Mouse (Mus musculus): ENCODE measurements at regions not wholly inside any gene's neighbourhood (a gene's known extent, or its start where the extent isn't known, plus 50 kb on each side); places are given as distances from the start of the nearest gene placed in this dataset.

DNA sequence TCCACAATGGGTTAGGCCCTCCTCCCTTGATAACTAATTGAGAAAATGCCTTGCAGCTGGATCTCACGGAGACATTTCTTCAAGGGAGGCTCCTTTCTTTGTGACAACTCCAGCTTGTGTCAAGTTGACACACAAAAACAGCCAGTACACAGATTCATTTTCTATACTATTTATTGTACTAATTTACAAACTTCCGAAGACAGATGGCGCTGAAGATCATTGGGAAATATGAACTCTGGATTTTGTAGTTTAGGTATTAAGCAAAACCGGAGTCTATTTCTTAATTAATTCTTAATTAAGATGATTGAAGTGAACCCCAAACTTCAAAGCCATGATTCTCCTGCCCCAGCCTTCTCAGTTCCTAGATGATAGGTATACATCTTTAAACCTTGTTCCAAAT, 977.2 kb downstream of the Stpg2 start:
- DNase-seq (ENCODE audit: low spot score in 2 of 2): no peak

DNA sequence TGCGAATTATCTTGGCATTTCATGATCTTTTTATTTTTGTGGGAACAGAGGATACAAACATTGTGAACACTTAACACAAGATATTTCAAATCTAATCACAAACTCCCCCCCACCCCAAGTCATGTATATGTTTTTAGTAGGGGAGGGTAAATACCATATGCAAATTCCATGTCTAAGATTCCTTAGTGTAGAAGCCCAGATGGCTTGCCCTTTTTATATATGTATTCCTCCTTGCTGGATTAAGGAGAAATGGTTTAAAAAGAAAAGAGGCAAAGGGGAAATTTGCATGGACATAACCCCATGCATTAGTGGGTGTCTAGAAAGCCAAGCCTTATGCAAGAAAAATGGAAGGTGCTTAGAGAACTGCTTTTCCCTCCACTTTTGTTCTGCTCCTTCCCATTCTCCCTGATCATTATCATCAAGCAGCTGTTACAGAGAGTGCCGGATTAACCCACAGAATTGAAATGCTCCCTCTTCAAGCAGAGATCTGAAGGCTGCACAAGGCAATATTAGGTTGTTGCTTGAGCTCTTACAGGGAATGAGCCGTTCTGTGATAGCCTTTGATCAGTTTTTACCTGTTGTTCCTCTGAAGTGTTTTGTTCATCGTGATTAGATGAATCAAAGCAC, 979.5 kb downstream of the Stpg2 start:
- no peak for DNase-seq (ENCODE audit: low spot score in 2 of 2)

GRCm38 (mm10) chr3:140205914-140206313, 1000.4 kb downstream of the Stpg2 start:
- DNase-seq (ENCODE audit: low spot score in 2 of 2): no peak

DNA sequence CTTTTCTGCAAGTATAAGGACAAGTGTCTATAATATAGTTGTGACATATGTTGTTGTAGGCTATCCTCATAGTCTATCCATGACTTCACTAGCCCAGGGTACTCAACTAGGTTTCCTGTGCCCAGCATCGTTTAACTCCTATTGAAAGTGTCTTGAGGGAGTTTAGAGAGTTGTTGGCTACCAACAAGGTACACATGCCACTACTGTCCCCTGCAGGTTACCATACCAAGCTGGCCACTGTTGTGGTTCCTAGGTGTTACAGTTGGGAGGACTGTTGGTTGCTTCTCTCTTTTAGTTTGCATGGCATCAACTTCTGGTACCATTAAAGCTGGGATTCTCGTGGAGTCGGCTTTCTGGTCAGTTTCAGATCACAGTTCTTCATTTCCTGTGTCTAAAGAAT, 990.7 kb downstream of the Pdha2 start:
- DNase-seq (ENCODE audit: low spot score in 2 of 2): no peak

- no peak for DNase-seq (ENCODE audit: low spot score in 2 of 2)
These were observed 981.4 kb downstream of the Pdha2 start for GRCm38 (mm10) chr3:140230712-140231111.

DNA sequence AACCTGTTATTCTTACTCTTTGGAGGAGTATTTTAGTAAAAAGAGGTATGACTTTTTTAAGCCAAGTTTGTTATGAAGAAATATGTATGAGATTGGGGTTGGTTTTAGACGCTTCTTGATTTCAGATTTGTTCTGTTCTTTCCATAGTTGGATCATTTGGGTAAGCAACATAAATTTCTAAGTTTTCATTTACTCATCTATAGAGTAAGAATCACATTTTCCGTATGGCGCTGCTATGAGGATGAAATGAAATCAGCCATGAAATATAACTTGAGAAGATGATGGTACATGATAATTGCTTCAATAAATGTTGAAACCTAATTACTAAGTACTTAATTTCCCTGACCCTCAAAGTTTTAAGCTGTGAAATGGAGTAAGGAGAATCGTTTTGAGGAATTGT, 979.0 kb downstream of the Pdha2 start:
- no peak for DNase-seq (ENCODE audit: low spot score in 2 of 2)

DNA sequence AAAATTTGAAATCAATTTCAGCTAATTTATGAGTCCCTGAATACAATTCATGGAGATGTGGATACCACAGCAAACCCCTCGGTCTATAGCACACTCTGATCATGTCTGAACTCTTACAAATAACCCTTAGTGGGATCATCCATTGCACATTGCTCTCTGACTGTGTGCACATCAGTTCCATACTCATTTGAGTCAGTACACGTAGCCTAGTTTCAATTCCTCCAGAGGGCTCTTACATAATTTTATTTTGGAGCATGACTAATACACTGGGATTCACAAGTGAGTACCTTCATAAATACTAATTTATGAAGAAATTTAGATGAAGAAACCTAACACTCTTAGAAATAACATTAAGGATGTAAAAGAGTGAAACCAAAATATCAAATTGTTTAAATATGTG, 978.3 kb downstream of the Pdha2 start:
- DNase-seq (ENCODE audit: low spot score in 2 of 2): no peak

DNA sequence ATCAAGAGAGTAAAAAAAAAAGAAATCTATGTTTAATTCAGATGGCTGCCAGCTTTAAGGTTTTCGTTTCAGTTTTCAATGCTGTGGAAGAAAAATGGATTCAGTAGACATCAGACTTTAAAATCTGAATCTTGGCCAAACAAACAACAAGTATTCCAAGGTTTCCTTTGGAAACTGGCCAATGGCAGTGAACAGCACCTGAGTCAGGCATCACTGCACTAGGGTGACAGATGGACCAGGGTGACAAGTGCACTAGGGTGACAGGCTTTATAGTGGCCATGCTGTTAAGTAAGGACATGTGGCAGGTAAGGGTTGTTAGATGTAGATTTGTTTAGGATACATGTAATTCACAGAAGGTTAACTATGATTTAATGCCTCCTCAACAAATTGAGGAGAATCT, 972.9 kb downstream of the Pdha2 start:
- no peak for DNase-seq (ENCODE audit: low spot score in 2 of 2)

Small RNA genes lying in the stretch of these regions (microRNA-seq; reads per million reads assigned to microRNA genes)
- gene Mir7j: 21.1 to 29.4 reads per million in 2 experiments
